Mouse (Mus musculus) c-Kit-positive CD71-positive TER-119-positive erythroid progenitor cells, embryonic 14.5 days (primary cell): ENCODE data around the gene Zfp616.

ENCODE experiments used
- DNase-seq: peaks from one replicate; pipeline ENCODE4 v3.0.0-alpha.2; 2013; ENCODE audit warnings: low spot score

Zfp616 gene

DNA sequence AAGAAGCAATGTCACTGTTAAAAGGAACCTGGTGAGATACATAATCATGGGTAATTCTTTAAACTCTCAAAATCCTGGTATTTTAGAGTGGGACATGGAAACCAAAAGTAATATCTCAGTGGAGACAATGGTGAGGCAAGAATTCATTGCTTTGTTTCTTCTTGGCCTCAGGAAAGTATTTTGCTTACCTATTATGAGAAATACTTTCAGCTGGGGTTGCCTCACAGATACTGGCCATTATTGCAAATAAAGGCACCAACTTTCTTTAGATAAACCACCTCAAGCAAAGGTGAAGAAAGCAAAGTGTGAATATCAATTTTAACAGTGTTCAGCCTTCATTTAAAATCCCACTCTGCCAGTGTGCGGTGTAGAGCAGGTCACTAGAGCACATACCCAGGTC is at the start of gene Zfp616:
Gene Zfp616 (plus strand): TSS at position 301 of the 400 bp plus-strand sequence.
- DNase-seq, result no peak

- DNase-seq, result no peak
Measured at GRCm38 (mm10) chr11:74051347-74051746, 18.4 kb upstream of the Zfp616 start.

DNA sequence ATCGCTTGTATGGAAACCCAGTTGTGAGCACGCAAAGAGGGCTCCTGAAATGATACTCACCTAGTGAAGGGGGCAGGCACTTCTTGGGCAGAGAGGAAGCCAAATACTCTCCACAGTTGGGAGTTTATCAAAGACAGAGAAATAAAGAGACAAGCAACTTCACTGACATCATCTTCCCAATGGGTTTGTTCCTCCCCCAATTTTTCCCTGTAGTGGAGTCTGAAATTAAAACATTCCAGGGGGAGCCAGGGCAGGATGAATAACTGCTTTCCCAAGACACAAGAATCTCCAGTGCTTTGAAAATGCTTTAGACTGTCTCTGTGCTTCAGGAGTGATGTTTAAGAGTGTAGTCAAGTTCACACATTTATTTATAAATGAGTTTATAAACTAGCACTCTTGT is 13.3 kb upstream of the Zfp616 start, which contains the start of the genes Olfr139 and Olfr399:
Gene Olfr139 (minus strand): TSS at position 101 of the 400 bp plus-strand sequence.
Gene Olfr399 (minus strand): TSS at position 165 of the 400 bp plus-strand sequence.
- DNase-seq, result no peak

DNA sequence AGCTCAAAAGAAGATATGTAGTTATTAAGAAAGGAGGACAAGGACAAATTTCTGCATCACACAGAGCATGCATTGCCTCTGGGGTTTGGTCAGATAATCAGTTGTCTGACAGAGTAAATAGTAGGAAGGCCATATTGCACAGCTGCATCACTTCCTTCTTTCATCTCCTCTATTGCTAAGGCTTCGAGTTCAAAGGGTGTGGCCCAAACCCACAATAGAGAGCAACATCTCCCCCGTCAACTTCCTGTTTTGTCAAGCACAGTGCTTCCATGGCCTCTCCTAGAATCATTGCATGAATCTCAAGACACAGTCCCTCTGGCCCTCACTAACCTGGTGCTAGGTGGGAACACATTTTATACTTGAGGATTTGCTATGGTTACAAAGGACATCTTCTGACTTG is 31.0 kb downstream of the Zfp616 start:
- no peak for DNase-seq

- DNase-seq, result no peak
Measured at GRCm38 (mm10) chr11:74101507-74101906, 31.8 kb downstream of the Zfp616 start.

DNA sequence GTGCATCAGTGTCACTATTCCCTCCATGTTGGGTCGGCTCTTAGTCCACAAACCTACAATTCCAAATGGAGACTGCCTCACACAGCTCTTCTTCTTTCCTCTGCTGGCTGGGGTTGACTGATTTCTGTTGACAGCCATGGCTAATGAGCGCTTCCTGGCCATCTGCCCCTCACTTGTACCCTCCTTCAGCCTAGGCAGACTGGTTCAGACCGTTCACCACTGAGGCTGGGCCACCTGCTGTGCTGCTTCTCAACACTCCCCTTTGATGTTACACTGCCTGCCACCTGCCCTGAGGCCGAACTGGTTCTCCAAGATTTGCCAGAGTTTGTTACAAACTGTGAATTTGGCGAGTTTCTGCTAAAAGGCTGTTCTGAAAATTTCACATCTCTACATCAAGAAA is 35.3 kb downstream of the Zfp616 start:
- no peak for DNase-seq

- DNase-seq, result no peak
Measured at GRCm38 (mm10) chr11:74113412-74113811, 43.7 kb downstream of the Zfp616 start, which contains the start of gene Olfr401. Gene Olfr401 (plus strand): TSS chr11:74113712.
